Mouse (Mus musculus) adrenal gland, adult 8-10 months (tissue): ENCODE measurements around the gene Slx4ip. TPM values are rescaled to one million over a fixed set of nuclear protein-coding genes. Genes with fewer than 3 reads are reported as not detected.

Source experiments
- DNase-seq: peaks from one replicate; pipeline ENCODE4 v3.0.0; 2022
- total RNA-seq, 4 experiments: library from RNA; stranded (reverse); gene quantifications; 2 replicates each; pipeline ENCODE4 v1.2.4; 2022

The Slx4ip gene
- total RNA-seq, 4 experiments from 2014 or later: 6.5 to 8.8 (median 7.3) TPM

- peak; percentile 9 for DNase-seq
Observed at GRCm38 (mm10) chr2:136947937-136948336, 56.9 kb downstream of the Slx4ip start.

GRCm38 (mm10) chr2:136952238-136952637 is 61.2 kb downstream of the Slx4ip start:
- no peak for DNase-seq

- DNase-seq: no peak
Observed at GRCm38 (mm10) chr2:136955726-136956571, 64.9 kb downstream of the Slx4ip start.

GRCm38 (mm10) chr2:136958697-136959096 is 67.7 kb downstream of the Slx4ip start:
- no peak for DNase-seq

GRCm38 (mm10) chr2:136975774-136976173 is 84.8 kb downstream of the Slx4ip start:
- DNase-seq: no peak

- no peak for DNase-seq
Observed at GRCm38 (mm10) chr2:136979056-136979772, 88.2 kb downstream of the Slx4ip start.

- no peak for DNase-seq
Observed at GRCm38 (mm10) chr2:136981062-136981879, 90.3 kb downstream of the Slx4ip start.

- no peak for DNase-seq
Observed at GRCm38 (mm10) chr2:136983959-136984358, 92.9 kb downstream of the Slx4ip start.

- no peak for DNase-seq
Observed at GRCm38 (mm10) chr2:136985998-136986730, 95.1 kb downstream of the Slx4ip start.

- no peak for DNase-seq
Observed at GRCm38 (mm10) chr2:136993116-136993515, 102.1 kb downstream of the Slx4ip start.

GRCm38 (mm10) chr2:136997104-136997503 is 106.1 kb downstream of the Slx4ip start:
- no peak for DNase-seq

GRCm38 (mm10) chr2:137002031-137002430 is 111.0 kb downstream of the Slx4ip start:
- DNase-seq: no peak

GRCm38 (mm10) chr2:137006656-137007055 is 115.6 kb downstream of the Slx4ip start:
- no peak for DNase-seq

- no peak for DNase-seq
Observed at GRCm38 (mm10) chr2:137011980-137012379, 121.0 kb downstream of the Slx4ip start.

GRCm38 (mm10) chr2:137013151-137013550 is 122.1 kb downstream of the Slx4ip start:
- DNase-seq: no peak

GRCm38 (mm10) chr2:137013811-137014350 is 122.9 kb downstream of the Slx4ip start:
- DNase-seq: no peak

GRCm38 (mm10) chr2:137014423-137014822 is 123.4 kb downstream of the Slx4ip start:
- no peak for DNase-seq

GRCm38 (mm10) chr2:137044122-137044521 is 153.1 kb downstream of the Slx4ip start:
- no peak for DNase-seq

GRCm38 (mm10) chr2:137049367-137049766 is 158.3 kb downstream of the Slx4ip start:
- DNase-seq: no peak

- DNase-seq: no peak
Observed at GRCm38 (mm10) chr2:137049906-137050305, 158.9 kb downstream of the Slx4ip start.

GRCm38 (mm10) chr2:137063829-137064228 is 172.8 kb downstream of the Slx4ip start:
- no peak for DNase-seq

- DNase-seq: no peak
Observed at GRCm38 (mm10) chr2:137064513-137064912, 173.5 kb downstream of the Slx4ip start.
